Mouse (Mus musculus) T-helper 17 cell (primary cell): ENCODE measurements around the gene Kif22.

ENCODE experiments used
- in situ Hi-C, 2 experiments: fragments of 300-600 bp; cut with MboI, MseI; formaldehyde crosslinking; loops; 1 replicate in 1 of 2; 2 replicates in 1 of 2; pipeline ENCODE4 v1.15.1; 2025; ENCODE audit warnings: high pct_unique_total_duplicates in 2 of 2

Gene Kif22

GRCm38 (mm10) chr7:127018416-127019305, 23.6 kb downstream of the Kif22 start:
- in situ Hi-C loops: no loop called here

GRCm38 (mm10) chr7:127017950-127018345, 24.3 kb downstream of the Kif22 start:
- in situ Hi-C loops: no loop called here

GRCm38 (mm10) chr7:127016971-127017949, 25.0 kb downstream of the Kif22 start, which contains the start of gene Pagr1a:
Gene Pagr1a, minus strand, starts transcription at chr7:127017352.
- in situ Hi-C loops: no loop called here

GRCm38 (mm10) chr7:127016486-127016938, 25.8 kb downstream of the Kif22 start:
- in situ Hi-C loops: no loop called here

GRCm38 (mm10) chr7:127016481-127016485, 26.0 kb downstream of the Kif22 start, which contains the start of gene Pagr1b:
Gene Pagr1b, minus strand, starts transcription at chr7:127016484.
- in situ Hi-C loops: no loop called here

- in situ Hi-C loops: no loop called here
Observed at GRCm38 (mm10) chr7:127016081-127016480, 26.2 kb downstream of the Kif22 start.

- in situ Hi-C loops: no loop called here
Observed at GRCm38 (mm10) chr7:127014993-127015392, 27.3 kb downstream of the Kif22 start.

- in situ Hi-C loops: no loop called here
Observed at GRCm38 (mm10) chr7:127014320-127014719, 28.0 kb downstream of the Kif22 start, which contains the start of gene Mvp. Gene Mvp, minus strand, starts transcription at chr7:127014621.

- in situ Hi-C loops: no loop called here
Observed at GRCm38 (mm10) chr7:127013385-127013784, 28.9 kb downstream of the Kif22 start.

- in situ Hi-C loops: no loop called here
Observed at GRCm38 (mm10) chr7:127012845-127013244, 29.4 kb downstream of the Kif22 start.

GRCm38 (mm10) chr7:127012374-127012773, 29.9 kb downstream of the Kif22 start:
- in situ Hi-C loops: no loop called here

GRCm38 (mm10) chr7:127011717-127012116, 30.6 kb downstream of the Kif22 start:
- in situ Hi-C loops: no loop called here

- in situ Hi-C loops: no loop called here
Observed at GRCm38 (mm10) chr7:127011051-127011450, 31.2 kb downstream of the Kif22 start.

GRCm38 (mm10) chr7:127009307-127010085, 32.8 kb downstream of the Kif22 start:
- in situ Hi-C loops: no loop called here

GRCm38 (mm10) chr7:127008239-127009019, 33.8 kb downstream of the Kif22 start:
- in situ Hi-C loops: no loop called here

GRCm38 (mm10) chr7:127007313-127008024, 34.8 kb downstream of the Kif22 start:
- in situ Hi-C loops: no loop called here

- in situ Hi-C loops: no loop called here
Observed at GRCm38 (mm10) chr7:127004122-127004875, 38.0 kb downstream of the Kif22 start.

- in situ Hi-C loops: no loop called here
Observed at GRCm38 (mm10) chr7:127003620-127004019, 38.7 kb downstream of the Kif22 start.

- in situ Hi-C loops: no loop called here
Observed at GRCm38 (mm10) chr7:126999568-126999967, 42.7 kb downstream of the Kif22 start.

- in situ Hi-C loops: no loop called here
Observed at GRCm38 (mm10) chr7:126996449-126996848, 45.8 kb downstream of the Kif22 start.
